Mouse (Mus musculus) mature B cell (primary cell): ENCODE results near the gene Gm28102.
"Not testable (repeated sequence)": the region's sequence is repeated elsewhere in the genome, so short reads cannot be mapped to it uniquely, and the experiment has no call there.

Experiments
- in situ Hi-C: fragments of 300-500 bp; cut with MboI; formaldehyde crosslinking; loops from 2 replicates; pipeline ENCODE4 v1.14.3; 2019

Gm28102 gene

DNA sequence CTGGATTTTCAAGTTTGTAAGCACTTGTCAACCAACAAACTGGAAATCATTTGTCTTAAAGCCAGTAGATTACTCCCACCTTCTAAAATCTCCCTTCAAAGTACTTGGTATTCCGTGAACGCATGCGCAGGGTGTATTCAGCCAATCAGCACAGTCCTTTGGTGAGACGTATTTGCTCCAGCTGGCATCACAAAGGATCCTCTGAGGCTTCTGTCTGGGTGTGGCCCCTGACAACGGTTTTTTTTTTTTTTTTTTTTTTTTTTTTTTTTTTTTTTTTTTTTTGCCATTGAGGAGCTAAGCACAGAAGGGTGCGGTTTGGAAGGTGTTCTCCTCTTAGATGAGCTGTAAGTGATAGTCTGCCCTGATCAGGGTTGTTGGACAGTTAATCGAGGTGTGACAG lies at the start of gene Gm28102:
Gm28102 (plus strand) TSS at position 301 of the 400 bp plus-strand sequence.
- in situ Hi-C loops: not testable (repeated sequence)
